Mouse (Mus musculus): ENCODE measurements around the gene Nhsl2.
A peak's percentile ranks its signal among the peaks of the same experiment; 100 is the strongest.

- peak; percentile 90 for TF ChIP-seq CTCF (IDR thresholded peaks at IDR 0.05; ENCODE audit: low read depth, low read length)
- 0 out of 2 replicates have a peak, but pooled peaks have one; percentile 25 for TF ChIP-seq EP300 (IDR thresholded peaks at IDR 0.05; ENCODE audit: insufficient read depth, low read depth, low read length)
Observed at GRCm38 (mm10) chrX:101942461-101942896, 93.3 kb downstream of the Nhsl2 start.
